Mouse (Mus musculus) adrenal gland, postnatal 14 days (tissue): ENCODE data around the gene Wdfy3. TPM values are rescaled to one million over a fixed set of nuclear protein-coding genes. Genes with fewer than 3 reads are reported as not detected.

ENCODE experiments used
- DNase-seq: peaks from one replicate; pipeline ENCODE4 v3.0.0; 2021; ENCODE audit warnings: mixed read lengths
- total RNA-seq: library from RNA; stranded (reverse); gene quantifications from 2 replicates; pipeline ENCODE4 v1.2.3, GENCODE M21; 2021

Wdfy3 gene
- total RNA-seq, 1 experiment from 2014 or later, result 46.5 TPM

DNA sequence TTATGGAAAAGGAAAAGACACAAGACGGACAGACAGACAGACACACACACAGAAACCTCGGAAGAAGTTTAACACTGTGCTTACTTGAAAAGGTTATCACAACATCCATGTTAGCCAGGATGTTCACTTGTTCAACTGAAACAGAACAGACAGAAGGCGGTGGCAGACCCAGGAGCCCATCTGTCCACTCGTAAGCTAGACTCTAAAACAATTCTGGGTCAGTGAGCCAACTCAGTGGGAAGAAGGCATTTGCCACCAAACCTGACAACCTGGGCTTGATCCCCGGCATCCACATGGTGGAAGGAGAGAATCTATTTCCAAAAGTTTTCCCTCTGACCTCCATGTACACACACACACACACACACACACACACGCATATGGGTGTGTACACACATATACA lies 237.7 kb downstream of the Wdfy3 start:
- DNase-seq, result no peak

DNA sequence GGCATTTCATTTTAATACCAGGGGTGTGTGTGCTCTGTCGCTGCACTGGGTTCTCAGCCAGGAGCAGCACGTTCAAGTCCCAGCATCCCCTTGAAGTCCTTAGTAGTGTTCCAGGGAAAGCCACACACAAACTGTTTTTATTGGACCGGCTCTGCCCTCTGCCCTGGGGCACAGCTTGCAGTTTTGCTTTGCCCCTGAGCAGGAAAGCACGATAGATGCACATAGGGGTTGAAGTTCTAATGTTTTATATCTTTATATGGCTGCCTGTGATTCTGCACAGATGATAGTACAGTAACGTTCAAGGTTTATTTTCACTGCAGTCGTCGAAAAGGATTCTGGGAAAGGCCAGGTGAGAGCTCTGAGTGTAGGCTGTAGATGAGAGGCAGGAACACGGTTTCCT lies 239.5 kb downstream of the Wdfy3 start:
- no peak for DNase-seq

DNA sequence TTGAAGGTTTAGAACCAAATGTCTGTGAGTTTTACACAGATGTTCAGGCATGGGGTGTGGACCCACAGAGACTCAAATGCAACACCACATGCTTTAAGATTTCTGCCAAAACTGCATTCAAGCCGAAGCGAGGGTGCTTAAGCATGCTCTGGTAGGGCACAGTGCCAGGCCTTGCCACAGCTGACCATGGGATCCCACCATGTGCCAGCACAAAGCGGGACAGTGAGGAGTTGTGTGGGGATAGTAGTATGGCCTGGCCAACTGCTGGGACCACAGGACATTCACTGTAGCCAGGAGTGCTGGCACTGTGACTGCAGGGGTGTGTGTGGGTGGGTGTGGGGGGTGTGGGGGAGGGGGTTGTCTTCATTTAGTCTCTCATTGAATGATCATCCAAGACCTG lies 240.8 kb downstream of the Wdfy3 start:
- peak; percentile 37 for DNase-seq

DNA sequence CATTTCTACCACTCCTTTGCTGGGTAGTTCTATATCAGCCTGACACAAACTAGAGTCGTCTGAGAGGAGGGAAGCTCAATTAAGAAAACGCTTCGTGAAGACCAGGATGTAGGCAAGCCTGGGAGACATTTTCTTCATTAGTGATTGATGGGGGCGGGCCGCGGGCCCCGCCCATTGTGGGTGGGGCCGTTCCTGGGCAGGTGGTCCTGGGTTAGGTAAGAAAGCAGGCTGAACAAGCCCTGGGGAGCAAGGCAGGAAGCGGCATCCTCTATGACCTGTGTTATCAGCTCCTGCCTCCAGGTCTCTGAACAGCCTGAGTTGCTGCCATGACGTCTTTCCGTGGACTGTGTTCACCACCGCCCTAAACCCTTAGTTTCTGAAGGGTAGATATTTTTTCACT lies 242.2 kb downstream of the Wdfy3 start:
- DNase-seq, result no peak

DNA sequence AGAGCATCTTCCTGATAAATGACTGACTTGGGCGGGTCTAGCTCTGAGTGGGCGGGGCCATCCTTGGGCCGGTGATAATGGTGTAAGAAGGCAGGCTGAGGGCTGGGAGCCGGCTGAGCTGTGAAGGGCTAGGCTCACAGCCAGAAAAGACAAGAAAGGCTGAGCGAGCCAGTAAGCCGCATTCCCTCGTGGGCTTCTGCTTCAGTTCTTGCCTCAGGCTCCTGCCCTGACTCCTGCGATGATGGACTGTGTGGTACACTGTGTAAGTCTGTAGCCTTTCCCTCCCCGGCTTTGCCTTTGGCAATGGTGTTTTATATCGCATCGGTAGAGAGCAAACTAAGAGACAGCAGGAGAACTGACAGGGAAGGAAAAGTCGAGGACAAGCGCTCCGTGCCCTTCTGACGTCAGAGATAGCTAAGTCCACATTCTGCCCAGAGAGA lies 243.2 kb downstream of the Wdfy3 start:
- DNase-seq, result peak; percentile 83

DNA sequence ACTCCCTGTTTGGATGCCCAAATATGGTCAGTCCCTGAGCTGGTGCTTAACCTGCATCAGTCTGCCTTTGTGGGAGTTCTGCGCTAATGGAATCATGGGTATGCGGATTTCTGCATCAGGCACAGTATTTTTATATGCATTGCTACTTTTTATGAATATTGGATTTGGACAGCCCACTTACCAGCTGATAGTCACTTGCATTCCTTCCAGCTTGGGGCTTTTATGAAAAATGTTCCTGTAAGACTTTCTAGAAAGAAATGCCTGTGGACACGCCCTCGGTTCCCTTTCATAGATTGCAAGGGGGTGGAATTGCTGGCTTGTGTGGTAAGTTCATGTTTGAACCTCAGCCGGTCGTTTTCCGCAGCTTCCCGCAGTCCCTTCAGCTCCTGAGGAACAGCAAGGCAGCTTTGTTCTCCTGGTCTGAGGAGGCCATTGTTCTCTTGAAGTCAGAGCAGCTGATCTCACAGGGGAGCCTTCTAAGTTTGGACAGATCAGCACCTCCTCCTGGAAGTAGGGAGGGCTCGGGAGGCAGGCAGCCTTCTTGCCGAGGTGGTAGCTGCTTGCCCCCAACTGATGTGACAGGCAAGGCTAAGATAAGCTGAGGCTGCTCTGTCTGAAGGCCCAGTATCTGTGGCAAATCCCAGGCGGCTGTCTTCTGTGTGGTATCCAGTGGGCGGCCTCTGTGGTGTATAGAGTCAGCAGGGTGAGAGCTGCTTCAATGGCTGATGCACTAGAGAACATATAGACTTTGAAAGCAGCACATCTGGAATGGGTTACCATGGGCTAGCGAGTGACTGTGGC lies 244.4 kb downstream of the Wdfy3 start:
- DNase-seq, result no peak

DNA sequence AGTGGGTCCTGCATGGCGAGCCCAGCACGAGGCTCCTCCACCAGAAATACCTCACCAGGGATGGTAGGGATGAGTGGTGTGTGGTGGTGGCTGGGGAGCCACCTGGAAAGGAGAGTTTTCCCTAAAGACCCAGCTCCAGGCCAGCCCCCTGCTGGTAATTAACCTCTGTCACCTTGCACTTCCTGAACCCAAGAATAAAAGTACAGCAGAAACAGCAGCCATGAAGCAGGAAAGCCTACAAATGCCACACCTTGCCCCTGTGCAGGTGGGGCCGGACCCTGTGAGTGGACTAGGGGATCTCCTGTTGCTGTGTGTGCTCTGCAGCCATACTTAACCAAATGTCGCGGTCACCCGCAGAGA lies 247.4 kb downstream of the Wdfy3 start:
- no peak for DNase-seq

DNA sequence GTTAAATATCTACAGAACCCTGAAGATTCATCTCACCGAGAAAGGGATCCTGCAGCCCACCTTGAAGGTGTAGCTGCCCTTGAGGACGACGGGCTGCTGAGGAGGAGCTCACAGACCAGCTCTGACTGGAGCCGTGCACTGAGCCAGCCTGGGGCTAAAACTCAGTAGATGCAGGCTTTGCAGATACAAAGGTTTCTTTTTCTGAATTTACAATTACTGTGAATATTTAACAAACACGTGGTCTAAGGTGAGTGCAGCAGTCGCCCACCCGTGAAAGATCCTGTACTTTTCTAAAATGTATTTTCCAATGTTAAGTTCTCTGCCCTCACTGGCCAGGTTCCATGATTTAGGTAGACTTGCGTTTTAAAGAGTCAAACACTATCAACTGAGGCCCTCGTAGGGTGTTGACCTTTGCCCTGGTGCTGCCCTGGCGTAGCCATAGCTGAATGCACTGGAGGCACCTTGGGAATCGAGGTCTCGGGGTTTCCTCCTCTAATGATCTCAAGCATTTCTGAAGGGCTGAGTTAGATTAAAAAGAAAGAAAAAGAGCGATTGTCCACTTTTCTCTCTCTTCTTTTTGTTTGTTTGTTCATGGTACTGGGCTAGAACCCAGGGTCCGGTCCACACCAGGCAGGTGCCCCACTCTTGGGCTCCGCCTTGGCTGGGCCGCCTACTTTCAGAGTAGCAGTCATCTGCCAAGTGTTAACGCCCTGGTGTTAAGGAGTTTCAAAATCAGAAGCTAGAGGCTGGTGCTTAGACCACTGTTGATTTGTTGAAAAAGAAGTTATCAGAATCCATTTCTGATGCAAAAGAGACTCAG lies 248.0 kb downstream of the Wdfy3 start:
- DNase-seq, result no peak

DNA sequence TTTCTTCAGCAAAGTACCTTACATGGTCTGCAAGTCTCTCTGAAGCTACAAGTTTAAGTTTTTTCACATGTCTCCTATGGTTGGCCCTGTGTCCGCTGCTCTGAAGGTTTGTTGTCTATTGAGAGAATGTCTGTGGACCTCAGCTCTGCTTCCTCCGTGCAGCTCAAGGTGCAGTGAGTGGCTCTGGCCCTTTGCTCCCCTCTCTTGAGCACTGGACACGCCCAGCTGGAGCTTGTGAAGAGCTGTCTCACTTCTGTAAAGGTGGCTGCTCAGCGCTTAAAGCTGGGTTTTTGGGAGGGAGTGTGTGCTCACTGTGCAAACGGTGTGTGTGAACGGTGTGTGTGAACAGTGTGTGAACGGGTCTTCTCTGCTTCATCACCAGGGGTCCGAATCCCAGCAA lies 248.7 kb downstream of the Wdfy3 start:
- DNase-seq, result no peak

DNA sequence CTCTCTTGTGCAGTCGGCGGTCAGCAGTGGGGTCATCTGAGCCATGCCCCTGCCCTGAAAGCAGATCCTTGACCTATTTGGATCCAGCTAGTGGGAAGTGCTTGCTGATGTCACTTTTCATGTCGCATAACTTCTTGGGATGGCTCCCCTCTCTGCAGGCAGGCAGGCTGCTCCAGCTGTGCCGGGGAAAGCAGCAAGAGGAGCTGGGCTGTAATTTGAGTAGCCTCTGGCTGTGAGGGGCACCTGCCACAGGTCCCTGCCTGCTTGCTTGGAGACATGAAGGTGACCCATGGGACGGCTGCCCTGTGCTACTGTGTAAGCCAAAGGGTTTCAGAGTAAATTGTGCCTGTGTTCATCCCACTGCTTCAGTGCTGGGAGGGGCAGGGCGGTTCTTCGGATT lies 249.9 kb downstream of the Wdfy3 start:
- no peak for DNase-seq

DNA sequence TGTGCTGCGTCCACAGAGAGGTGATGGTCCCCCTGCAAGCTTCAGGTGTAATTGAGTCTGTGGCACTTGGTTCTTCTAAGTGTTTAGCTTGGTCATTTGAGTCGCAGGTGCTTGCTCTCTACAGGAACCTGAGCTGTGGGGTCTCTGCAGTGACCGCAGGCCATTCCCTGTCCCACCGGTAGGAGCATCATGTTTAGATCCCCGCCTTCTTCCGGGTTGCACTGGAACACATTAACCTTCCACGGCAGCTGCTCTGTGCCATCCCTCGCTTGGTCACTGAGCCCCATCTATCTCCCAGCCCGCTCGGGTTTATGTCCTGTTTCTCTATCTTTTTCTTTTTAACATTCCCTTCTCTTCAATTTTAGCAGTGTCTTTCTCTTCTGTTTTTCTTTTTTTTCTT lies 250.5 kb downstream of the Wdfy3 start:
- no peak for DNase-seq

DNA sequence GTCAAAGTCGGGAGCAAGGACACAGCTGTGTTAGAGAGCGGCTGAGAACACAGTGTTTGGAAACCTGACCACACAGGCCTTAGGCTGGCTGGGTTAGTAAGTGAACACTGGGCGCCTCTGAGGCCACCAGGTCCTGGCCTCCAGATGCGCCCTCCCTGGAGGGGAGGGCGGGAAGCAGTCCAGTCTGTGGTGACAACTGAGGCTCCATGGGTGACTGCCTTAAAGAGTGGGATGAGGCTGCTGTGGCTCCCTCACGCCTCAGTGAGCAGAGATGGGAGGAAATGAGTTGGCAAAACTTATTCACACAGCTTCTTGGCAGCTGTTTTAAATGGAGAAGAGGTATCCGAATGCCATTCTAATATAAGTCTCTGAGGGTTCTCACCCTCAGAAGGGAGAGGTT lies 252.9 kb downstream of the Wdfy3 start:
- DNase-seq, result no peak

DNA sequence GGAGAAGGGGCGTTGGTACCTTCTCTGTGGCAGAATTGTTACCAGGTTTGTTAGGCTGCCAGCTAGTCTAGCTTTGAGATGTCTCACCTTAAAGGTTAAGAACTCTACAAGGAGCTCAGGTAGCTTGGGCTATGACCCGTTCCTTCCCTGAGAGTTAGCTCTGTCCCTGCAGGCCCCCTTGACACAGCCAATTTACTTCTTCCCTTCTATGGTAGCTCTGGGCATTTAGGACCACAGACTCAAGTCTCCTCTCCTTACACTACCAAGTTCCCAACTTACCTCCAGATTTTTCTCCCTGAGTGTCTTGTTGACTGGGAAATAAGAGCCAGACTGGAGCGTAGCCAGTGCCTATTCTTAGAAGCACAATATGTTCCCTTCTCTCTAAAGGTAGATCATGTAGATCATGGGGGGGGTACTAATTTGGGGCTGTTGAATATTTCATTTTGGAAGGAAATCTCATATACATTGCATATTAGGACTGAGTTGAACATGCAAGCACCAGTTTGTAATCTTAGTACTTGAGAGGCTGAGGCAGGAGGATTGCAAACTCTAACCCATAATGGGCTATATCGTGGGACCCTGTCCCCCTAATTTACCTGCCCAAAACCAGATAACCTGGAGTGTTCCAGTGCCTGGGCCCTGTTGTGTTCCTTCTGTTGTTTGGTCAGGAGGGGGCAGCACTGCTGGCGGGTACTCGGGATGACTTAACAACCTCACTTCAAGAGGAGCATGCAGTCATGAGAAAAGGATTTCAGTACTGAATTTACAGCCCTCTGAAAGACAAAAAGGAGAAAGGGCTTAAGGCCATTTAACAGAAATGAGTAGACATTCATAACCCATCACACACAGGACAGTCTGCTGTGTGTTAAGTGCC lies 258.2 kb downstream of the Wdfy3 start:
- no peak for DNase-seq

DNA sequence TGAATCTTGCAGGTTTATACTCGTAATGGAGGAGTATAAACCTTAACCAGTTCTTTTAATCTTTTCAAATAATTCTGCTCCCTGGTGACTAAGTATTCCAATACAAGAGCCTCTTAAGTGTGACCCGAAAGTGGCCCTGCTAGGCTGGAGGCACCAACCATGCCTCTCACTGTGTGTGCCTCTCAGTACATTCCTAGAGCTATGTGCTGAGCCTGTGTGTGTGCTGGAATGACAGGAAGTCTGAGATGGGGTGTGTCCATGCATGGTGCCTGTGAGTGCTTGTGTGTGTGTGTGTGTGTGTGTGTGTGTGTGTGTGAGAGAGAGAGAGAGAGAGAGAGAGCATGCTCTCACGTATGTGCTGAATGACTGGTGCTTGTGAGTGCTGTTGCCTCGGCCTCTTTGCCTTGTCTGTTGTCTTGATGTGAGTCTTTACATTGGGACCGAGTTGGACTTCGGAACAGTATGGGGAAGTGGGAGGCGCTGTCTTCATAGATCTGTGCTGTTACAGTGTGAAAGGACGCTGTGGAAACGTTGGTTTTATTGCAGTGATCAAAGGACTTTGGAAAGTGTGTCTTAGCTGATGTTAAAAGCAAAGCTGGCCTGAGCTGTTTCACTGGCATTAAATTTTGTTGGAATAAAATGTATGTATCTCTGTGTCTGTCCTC lies 267.2 kb downstream of the Wdfy3 start:
- no peak for DNase-seq

DNA sequence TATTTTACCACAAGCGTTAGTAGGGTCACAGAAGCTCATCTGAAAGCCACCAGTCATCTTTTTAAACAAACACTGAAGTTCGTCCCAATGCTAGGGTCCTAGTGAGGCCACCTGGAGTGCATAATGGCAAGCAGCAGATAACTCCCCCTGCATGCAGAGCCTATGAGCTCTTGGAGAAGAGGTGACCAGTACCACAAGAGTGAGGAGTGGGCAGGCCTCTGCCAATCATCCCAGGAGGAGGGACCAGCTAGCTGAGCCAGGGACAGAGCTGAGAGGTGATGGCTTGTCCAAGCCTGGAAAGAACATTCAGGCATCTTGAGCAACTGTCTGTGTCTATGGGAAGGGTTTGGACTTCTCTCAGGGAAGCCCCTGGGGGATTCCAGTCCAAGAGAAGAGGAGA lies 267.8 kb downstream of the Wdfy3 start:
- DNase-seq, result no peak

DNA sequence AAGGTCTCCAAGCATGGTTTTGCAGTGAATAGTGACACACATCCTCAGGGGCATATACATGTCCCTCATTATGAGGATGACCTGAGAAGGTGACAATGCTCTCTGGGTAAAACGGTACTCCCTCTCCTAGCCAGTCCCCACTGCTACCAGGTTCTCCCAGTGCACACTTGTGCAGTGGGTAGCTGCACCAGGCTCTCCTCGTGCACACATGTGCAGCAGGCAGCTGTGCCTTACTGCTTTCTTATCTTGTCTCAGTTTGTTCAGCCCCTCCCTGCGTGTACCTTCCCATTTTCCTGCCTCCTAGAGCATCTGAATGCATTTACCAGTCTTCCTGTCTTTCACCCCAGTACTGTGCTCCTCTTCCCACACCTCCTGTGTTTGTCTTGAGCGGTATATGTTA lies 277.1 kb downstream of the Wdfy3 start:
- DNase-seq, result no peak

DNA sequence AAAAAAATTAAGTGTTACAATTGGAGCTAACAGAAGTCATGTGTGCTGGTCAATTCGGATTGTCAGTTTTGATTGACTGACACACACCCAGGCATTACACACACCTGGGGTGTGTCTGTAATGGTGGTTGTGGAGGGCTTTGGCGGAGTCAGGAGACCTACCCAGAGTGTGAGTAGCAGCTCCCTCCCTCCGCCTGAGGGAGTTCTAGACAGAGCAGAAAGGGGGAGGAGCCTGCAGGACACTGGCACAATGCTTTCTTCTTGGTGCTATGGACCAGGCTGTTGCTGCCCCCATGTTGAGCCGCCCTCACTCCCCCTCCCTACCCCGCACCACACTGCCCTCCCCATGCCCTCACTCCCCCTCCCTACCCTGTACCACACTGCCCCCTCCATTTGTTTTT lies 279.2 kb downstream of the Wdfy3 start:
- no peak for DNase-seq

DNA sequence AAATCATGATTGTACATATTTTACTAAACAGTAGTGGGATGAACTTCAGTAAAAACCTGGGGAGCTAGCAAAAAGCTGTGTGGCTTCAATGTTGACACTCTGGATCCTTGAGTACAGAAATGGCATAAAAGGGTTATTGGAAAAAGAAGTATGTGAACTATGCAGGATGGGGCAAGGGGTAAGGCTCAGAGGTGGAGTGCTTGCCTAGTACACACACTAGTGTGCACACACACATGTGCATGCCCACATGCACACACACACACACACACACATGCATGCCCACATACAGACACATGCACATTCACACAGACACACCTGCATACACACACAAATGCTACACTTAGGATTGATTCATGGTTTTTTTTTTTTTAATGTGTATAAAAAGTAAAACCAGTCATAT lies 280.0 kb downstream of the Wdfy3 start:
- DNase-seq, result no peak

DNA sequence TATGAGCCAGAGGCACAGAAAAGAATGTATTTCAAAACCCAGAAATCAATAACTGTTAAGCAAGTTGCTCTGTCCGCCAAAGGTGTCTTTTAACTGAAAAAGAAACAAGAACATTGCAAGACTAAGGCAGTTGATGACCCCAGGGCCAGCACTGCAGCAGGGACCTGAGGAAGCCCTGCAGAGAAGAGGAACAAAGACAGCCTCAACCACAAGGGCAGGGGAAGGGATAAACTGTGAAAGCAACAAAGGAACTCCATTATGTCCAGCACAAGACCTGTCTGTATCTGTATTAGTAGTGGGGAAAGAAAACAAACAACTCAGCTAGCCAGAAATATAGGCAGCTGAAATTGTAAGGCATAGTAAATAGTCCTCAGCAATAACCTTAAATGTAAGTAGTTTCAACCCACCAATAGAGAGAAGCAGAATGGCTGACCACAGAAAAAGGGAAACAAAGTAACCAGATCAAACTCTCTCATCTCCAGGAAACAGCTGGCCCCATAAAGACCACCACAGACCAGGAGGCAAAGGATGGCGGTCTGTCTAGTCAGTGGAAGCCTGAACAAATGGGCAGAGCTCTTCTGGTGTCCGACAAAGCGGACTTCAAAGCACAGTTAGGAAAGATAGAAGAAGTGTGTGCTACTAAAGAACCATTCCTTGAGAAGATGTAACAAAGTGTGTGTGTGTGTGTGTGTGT lies 283.7 kb downstream of the Wdfy3 start:
- no peak for DNase-seq

DNA sequence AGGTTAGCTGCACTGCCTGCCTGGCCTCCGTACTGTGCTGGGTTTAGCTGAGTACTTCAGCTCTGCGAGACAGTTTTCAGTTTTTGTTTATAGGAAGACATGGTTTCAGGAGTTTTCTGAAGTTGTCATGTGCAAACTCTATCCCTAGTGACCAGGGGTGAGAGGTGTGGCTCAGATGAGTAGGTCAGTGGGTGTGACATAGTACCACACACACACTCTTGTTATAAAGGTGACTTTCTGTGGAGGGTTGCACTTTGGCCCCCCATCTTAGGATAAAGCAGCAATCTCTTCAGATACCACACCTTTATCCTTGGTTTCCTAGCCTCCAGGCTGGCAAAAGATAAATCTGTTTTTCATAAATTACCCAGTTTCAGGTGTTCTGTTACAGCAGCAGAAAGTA lies 284.9 kb downstream of the Wdfy3 start:
- no peak for DNase-seq

DNA sequence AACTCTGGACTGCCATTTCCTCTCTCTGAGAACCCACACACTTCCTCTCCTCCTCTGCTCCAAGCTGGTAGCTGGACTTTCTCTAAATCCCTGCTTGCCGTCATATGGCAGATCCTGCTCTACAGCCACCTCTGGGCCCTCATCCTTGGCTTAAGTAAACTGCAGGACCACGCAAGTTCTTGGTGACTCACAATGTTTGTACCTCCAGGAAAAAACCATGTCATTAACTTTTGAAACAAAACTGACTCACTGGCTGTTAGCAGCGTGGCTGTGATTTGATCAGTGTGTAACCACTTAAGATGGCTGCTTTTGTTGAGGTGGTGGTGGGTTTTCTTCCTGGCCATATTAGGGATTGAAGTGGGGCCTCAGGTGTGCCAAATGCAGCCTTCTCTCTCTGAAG lies 285.4 kb downstream of the Wdfy3 start:
- no peak for DNase-seq
